Mouse (Mus musculus) neural tube, embryonic 11.5 days (tissue): Measurements from ENCODE around the gene Clec4f. TPM values are rescaled to one million over a fixed set of nuclear protein-coding genes. Genes with fewer than 3 reads are reported as not detected.

ENCODE experiments used
- ATAC-seq: fragments of 200-750 bp; cut with Nextera tagmentation; 2 replicates; pipeline ENCODE4 v1.8.0; 2017; ENCODE audit warnings: moderate number of reproducible peaks, mild to moderate bottlenecking, moderate TSS enrichment, moderate library complexity; ENCODE audit not compliant: insufficient read depth, low FRiP score, low TSS enrichment
- DNase-seq: peaks from one replicate; pipeline ENCODE4 v3.0.0-alpha.2; 2015; ENCODE audit warnings: low spot score
- H3K27ac ChIP-seq: fragments of 300-500 bp; sonication (generic); 2 replicates; pipeline ENCODE4 v1.5.1; 2014; ENCODE audit warnings: low read depth, mild to moderate bottlenecking, low read length
- H3K27me3 ChIP-seq: fragments of 300-500 bp; sonication (generic); 2 replicates; pipeline ENCODE4 v1.6.1; 2014; ENCODE audit warnings: mild to moderate bottlenecking, low read length, mixed read lengths; ENCODE audit not compliant: control insufficient read depth, insufficient read depth
- H3K36me3 ChIP-seq: fragments of 300-500 bp; sonication (generic); 2 replicates; pipeline ENCODE4 v1.6.1; 2014; ENCODE audit warnings: mild to moderate bottlenecking, low read length, moderate library complexity, mixed read lengths; ENCODE audit not compliant: control insufficient read depth, insufficient read depth
- H3K4me1 ChIP-seq: fragments of 300-500 bp; sonication (generic); 2 replicates; pipeline ENCODE4 v1.6.1; 2014; ENCODE audit warnings: low read length, mixed read lengths; ENCODE audit not compliant: control insufficient read depth, insufficient read depth
- H3K4me2 ChIP-seq: fragments of 300-500 bp; sonication (generic); 2 replicates; pipeline ENCODE4 v1.6.1; 2014; ENCODE audit warnings: low read depth, mild to moderate bottlenecking, moderate library complexity
- H3K4me3 ChIP-seq: fragments of 300-500 bp; sonication (generic); 2 replicates; pipeline ENCODE4 v1.5.1; 2014; ENCODE audit warnings: low read depth, low read length
- H3K9ac ChIP-seq: fragments of 300-500 bp; sonication (generic); 2 replicates; pipeline ENCODE4 v1.6.1; 2014; ENCODE audit warnings: mild to moderate bottlenecking, low read length
- H3K9me3 ChIP-seq: fragments of 300-500 bp; sonication (generic); 2 replicates; pipeline ENCODE4 v1.6.1; 2016; ENCODE audit warnings: low read length; ENCODE audit not compliant: control insufficient read depth
- WGBS: fragments of 180-500 bp; shearing (Covaris S2); extraction: QIAGEN DNeasy Blood & Tissue Kit; methylation state at CpG from one replicate; pipeline ENCODE4 v1.1.7; 2014; 5-methylcytosine and 5-hydroxymethylcytosine counted together
- polyA plus RNA-seq: library from polyadenylated mRNA; unstranded; fragments of >200 nt; fragmentation: Nextera tagmentation; extraction: Ambion mirVana; gene quantifications from 2 replicates; pipeline ENCODE4 v1.2.1, GENCODE M21; 2014

The Clec4f gene
- not detected in 2 replicates for polyA plus RNA-seq

- Histone ChIP-seq H3K36me3 (no peaks in the 10 kb centered on the region), H3K9me3 (no peaks in the 10 kb centered on the region), H3K4me2 (no peak within 1 kb of the TSS), H3K27me3 (no peaks in the 10 kb centered on the region), H3K27ac (no peak within 1 kb of the TSS), H3K4me1 (no peaks in the 10 kb centered on the region), H3K9ac (no peak within 1 kb of the TSS), H3K4me3 (no peak within 1 kb of the TSS)
- WGBS: 96% methylated on average over 2 of the region's 2 CpGs
- no peak for DNase-seq
- no peak for ATAC-seq
Measured at GRCm38 (mm10) chr6:83656087-83656486, at the start of gene Clec4f. TSS of gene Clec4f (minus strand) at chr6:83656187.

DNA sequence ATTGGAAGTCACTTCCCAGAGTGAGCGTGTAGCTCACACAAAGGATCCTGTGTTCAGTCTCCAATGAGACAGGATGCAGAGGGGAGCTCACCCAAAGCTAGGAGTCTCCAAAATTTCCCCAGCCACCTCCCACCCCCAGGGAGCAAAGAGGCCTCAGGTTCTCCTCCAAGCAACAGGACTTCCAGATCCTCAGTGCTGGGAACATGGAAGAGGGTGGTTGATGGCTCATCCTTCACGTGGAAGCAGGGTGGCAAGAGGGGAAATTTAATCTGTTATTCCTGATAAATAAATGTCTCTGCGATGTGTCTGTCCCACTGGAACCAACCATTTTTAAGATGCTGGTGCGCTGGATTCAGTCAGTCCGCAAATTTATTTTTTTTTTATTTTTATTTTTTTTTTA, 48.7 kb upstream of the Clec4f start:
- Histone ChIP-seq H3K9ac (no peak overlapping the region), H3K4me2 (no peak overlapping the region), H3K4me1 (no peaks in the 10 kb centered on the region), H3K27me3 (peaks cover 95% of the 10 kb centered on the region), H3K9me3 (no peaks in the 10 kb centered on the region), H3K4me3 (no peak overlapping the region), H3K36me3 (no peaks in the 10 kb centered on the region), H3K27ac (no peak overlapping the region)
- DNase-seq: no peak
- 16% methylated on average over 5 of the region's 5 CpGs for WGBS
- ATAC-seq: no peak

GRCm38 (mm10) chr6:83704294-83704693, 48.3 kb upstream of the Clec4f start:
- peaks cover 95% of the 10 kb centered on the region for H3K27me3 ChIP-seq
- H3K4me3 ChIP-seq: no peak overlapping the region
- DNase-seq (no peak), ATAC-seq (no peak)
- no peak overlapping the region for H3K9ac ChIP-seq
- H3K27ac ChIP-seq: no peak overlapping the region
- H3K9me3 ChIP-seq: no peaks in the 10 kb centered on the region
- 11% methylated on average over 1 of the region's 1 CpGs for WGBS
- no peak overlapping the region for H3K4me2 ChIP-seq
- no peaks in the 10 kb centered on the region for H3K36me3 ChIP-seq
- H3K4me1 ChIP-seq: no peaks in the 10 kb centered on the region

DNA sequence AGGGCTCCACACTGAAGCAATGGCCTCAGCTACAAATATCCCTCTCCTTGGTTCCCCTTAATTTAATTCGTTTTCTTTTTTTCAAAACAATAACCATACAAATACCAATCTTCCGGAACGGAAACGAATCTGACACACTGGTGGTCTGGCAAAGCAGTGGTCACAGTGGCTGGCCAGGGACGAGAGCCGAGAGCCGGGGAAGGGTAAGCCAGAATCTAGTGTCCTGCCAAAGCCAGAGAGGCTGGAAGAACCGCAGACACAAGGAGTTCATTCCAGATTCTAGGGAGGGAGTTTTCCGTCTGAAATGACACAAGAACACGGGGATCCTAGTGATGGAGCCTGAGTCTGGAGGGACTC, 47.7 kb upstream of the Clec4f start:
- Histone ChIP-seq H3K4me1 (no peaks in the 10 kb centered on the region), H3K4me2 (no peak overlapping the region), H3K4me3 (no peak overlapping the region), H3K9ac (no peak overlapping the region), H3K27me3 (peaks cover 95% of the 10 kb centered on the region), H3K9me3 (no peaks in the 10 kb centered on the region), H3K36me3 (no peaks in the 10 kb centered on the region), H3K27ac (no peak overlapping the region)
- ATAC-seq (no peak), DNase-seq (no peak)
- WGBS: 1% methylated on average over 10 of the region's 10 CpGs

DNA sequence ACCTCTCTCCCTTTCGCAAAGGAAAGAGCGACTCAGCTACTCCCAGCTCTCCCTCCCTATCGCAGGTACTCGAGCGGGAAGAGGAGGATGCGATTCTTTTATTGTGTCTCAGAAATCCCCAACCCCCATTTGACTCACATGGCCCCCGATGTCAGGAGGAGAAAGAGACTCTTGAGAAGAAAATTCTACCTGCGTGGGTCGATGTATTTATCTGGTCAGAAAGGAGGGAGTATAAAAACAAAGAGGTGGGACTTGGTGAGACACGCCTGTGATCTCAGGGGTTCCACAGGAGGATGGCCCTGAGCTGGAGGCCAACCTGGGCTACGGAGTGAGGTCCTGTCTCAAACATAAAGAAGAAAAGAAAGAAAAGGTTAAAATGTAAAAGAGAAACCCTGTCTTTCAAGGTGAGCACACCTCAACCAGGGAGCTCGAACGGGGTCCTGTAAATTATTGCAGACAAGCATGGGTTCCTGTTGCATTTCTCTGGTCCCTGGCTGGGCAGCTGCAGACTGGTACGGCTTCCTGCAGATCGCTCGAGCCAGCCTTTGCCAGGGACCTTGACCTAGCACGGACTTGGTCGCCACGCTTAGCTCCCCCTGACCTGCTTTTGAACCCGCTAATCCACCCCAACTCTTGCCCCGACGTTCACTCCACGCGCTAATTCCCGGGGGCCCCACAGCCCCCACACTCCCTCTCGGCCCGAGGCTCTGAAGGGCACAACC, 47.2 kb upstream of the Clec4f start:
- H3K27ac ChIP-seq: no peak overlapping the region
- no peak overlapping the region for H3K4me2 ChIP-seq
- H3K9me3 ChIP-seq: no peaks in the 10 kb centered on the region
- no peak overlapping the region for H3K9ac ChIP-seq
- peaks cover 94% of the 10 kb centered on the region for H3K27me3 ChIP-seq
- ATAC-seq (no peak), DNase-seq (no peak)
- H3K4me3 ChIP-seq: no peak overlapping the region
- WGBS: under 1% methylated on average over 27 of the region's 27 CpGs
- H3K36me3 ChIP-seq: no peaks in the 10 kb centered on the region
- H3K4me1 ChIP-seq: no peaks in the 10 kb centered on the region

DNA sequence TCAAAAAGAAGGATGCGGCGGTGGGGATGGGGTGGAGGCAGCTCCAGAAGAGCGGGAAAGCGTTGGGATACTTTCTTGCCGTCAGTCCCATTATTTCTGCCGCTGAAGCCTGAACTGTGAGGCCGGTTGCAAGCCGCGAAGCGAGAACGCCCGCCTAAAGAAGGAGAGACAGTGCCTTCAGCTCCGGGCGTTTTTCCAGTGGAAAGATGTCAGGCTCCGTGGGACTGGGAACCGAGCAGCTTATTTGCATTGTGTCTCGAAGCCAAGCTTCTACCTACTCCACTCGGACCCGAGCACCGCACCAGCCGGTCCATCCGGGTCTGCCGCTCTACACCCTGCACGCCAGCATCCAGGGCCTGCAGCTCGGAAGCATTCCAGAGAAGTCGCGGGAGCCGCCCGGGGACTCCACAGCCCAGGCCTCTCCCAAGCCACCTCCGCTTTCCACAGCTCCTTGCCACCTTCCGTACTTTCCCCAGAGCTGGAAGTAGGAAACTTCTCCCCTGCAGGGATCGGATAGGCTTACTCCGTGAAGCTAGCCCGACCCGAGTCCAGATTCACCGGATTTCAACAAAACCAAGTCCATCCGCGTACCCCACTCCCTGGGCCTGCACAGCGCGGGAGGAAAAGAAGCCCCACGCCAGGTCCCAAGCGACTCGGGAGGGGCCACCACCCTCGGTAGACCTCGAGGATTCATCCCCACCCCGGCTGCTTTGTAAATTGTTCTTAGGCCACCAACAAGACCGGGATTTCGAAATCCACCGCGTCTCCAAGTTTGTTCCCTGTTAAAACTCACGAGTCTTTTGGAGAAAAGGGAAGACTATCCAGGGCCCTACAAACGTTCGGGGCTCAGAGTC, 46.4 kb upstream of the Clec4f start:
- H3K36me3 ChIP-seq: no peaks in the 10 kb centered on the region
- peaks cover 94% of the 10 kb centered on the region for H3K27me3 ChIP-seq
- H3K27ac ChIP-seq: no peak overlapping the region
- H3K9ac ChIP-seq: no peak overlapping the region; the same call in 1 of the 2 replicates
- under 1% methylated on average over 53 of the region's 53 CpGs for WGBS
- no peaks in the 10 kb centered on the region for H3K4me1 ChIP-seq
- no peak for ATAC-seq
- DNase-seq: peak; percentile 64
- H3K4me3 ChIP-seq: no peak overlapping the region
- H3K9me3 ChIP-seq: no peaks in the 10 kb centered on the region
- H3K4me2 ChIP-seq: no peak overlapping the region

GRCm38 (mm10) chr6:83701001-83701400, 45.0 kb upstream of the Clec4f start:
- 1% methylated on average over 11 of the region's 11 CpGs for WGBS

DNA sequence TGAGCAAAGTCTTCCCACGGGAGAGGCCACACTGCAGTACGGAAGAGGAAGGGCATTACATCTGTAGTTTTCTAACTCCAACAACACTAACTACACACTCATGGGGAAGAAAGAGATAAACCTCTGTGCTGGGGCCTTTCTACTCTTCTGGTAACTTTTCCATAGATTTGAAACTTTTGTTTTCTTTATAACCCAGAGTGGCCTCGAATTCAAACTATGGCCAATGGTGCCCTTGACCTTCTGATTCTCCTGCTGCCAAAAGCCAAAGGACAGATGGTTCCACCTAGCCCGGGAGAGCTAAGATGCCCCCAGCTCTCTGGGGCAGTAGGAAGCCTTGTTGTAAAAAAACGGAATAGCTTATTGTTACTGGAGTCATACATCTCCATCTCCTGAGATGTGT, 44.0 kb upstream of the Clec4f start:
- H3K4me1 ChIP-seq: no peaks in the 10 kb centered on the region
- DNase-seq: no peak
- under 1% methylated on average over 5 of the region's 5 CpGs for WGBS

More at GRCm38 (mm10) chr6:83701001-83701400, 45.0 kb upstream of the Clec4f start:
- no peak overlapping the region for H3K4me3 ChIP-seq
- no peak overlapping the region for H3K4me2 ChIP-seq
- peaks cover 94% of the 10 kb centered on the region for H3K27me3 ChIP-seq
- no peaks in the 10 kb centered on the region for H3K4me1 ChIP-seq
- H3K9ac ChIP-seq: no peak overlapping the region
- H3K27ac ChIP-seq: no peak overlapping the region
- DNase-seq (no peak), ATAC-seq (no peak)
- H3K9me3 ChIP-seq: no peaks in the 10 kb centered on the region
- H3K36me3 ChIP-seq: no peaks in the 10 kb centered on the region

GRCm38 (mm10) chr6:83697932-83698331, 41.9 kb upstream of the Clec4f start:
- H3K36me3 ChIP-seq: no peaks in the 10 kb centered on the region
- no peak overlapping the region for H3K27ac ChIP-seq
- no peaks in the 10 kb centered on the region for H3K4me1 ChIP-seq
- 2% methylated on average over 8 of the region's 8 CpGs for WGBS
- no peak overlapping the region for H3K4me3 ChIP-seq
- H3K9ac ChIP-seq: no peak overlapping the region
- H3K4me2 ChIP-seq: no peak overlapping the region
- peaks cover 93% of the 10 kb centered on the region for H3K27me3 ChIP-seq
- no peaks in the 10 kb centered on the region for H3K9me3 ChIP-seq
- no peak for DNase-seq
- no peak for ATAC-seq

More for the DNA sequence above, 44.0 kb upstream of the Clec4f start:
- peaks cover 93% of the 10 kb centered on the region for H3K27me3 ChIP-seq
- ATAC-seq: no peak
- H3K9me3 ChIP-seq: no peaks in the 10 kb centered on the region
- H3K27ac ChIP-seq: no peak overlapping the region
- no peak overlapping the region for H3K4me3 ChIP-seq
- no peaks in the 10 kb centered on the region for H3K36me3 ChIP-seq
- no peak overlapping the region for H3K4me2 ChIP-seq
- H3K9ac ChIP-seq: no peak overlapping the region
